Mouse (Mus musculus) T-helper 1 cell (primary cell): ENCODE results near the gene Rapgef1.

Experiments used
- in situ Hi-C: fragments of 300-600 bp; cut with MboI, MseI; formaldehyde crosslinking; loops from one replicate; pipeline ENCODE4 v1.15.1; 2025; ENCODE audit warnings: high pct_unique_total_duplicates

Gene Rapgef1

GRCm38 (mm10) chr2:29619484-29620300 lies at the start of gene Rapgef1:
Rapgef1 (plus strand) TSS chr2:29619720.
- in situ Hi-C loops: loop anchor here (10.0 kb wide), 1 partner anchor 1095 kb away; no protein-coding TSS in a partner anchor

GRCm38 (mm10) chr2:29571921-29572700 lies 47.4 kb upstream of the Rapgef1 start:
- in situ Hi-C loops: loop anchor here (25.0 kb wide), 1 partner anchor 360 kb away; no protein-coding TSS in a partner anchor

GRCm38 (mm10) chr2:29572811-29573427 lies 46.6 kb upstream of the Rapgef1 start:
- in situ Hi-C loops: loop anchor here (25.0 kb wide), 1 partner anchor 361 kb away; no protein-coding TSS in a partner anchor

- in situ Hi-C loops: loop anchor here (25.0 kb wide), 1 partner anchor 361 kb away; no protein-coding TSS in a partner anchor
Measured at GRCm38 (mm10) chr2:29573591-29573990, 45.9 kb upstream of the Rapgef1 start.

DNA sequence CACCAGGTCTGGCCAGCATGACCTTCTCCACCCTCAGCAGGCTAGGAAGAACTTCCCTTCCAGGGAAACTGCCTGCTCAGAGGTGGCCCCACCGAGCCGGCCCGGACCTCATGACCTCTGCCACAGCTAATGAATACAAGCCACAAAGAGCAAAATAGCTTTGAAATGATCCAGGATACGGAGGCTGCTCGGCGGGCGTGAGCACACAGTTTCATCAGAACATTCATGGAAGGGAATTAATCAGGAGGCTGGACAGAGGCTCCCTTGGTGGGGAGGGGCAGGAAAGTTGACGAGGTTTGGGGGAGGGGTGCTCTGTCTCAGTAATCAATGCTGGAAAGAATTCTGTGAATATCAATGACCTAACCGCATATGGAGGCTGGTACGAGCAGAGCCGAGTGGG lies 45.3 kb upstream of the Rapgef1 start:
- in situ Hi-C loops: loop anchor here (25.0 kb wide), 1 partner anchor 362 kb away; no protein-coding TSS in a partner anchor

DNA sequence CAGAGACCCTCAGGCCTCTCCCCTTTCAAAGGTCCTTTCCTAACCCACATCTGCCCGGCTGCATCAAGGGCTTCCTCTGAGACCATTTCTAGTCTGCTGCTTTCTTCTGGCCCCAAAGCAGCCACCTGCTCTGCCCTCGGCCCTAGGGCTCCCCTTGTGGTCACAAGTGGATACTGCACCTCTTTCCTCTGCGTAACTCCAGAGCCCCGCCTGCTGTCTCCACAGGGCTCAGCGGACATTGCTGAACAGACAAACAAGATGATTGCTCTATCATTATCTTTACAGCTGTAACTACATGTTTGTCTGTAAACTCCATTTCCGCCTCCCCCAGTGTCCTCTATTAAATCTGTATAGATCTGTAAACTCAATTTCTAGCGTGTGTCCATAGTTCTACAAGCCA lies 37.1 kb upstream of the Rapgef1 start:
- in situ Hi-C loops: no loop called here

DNA sequence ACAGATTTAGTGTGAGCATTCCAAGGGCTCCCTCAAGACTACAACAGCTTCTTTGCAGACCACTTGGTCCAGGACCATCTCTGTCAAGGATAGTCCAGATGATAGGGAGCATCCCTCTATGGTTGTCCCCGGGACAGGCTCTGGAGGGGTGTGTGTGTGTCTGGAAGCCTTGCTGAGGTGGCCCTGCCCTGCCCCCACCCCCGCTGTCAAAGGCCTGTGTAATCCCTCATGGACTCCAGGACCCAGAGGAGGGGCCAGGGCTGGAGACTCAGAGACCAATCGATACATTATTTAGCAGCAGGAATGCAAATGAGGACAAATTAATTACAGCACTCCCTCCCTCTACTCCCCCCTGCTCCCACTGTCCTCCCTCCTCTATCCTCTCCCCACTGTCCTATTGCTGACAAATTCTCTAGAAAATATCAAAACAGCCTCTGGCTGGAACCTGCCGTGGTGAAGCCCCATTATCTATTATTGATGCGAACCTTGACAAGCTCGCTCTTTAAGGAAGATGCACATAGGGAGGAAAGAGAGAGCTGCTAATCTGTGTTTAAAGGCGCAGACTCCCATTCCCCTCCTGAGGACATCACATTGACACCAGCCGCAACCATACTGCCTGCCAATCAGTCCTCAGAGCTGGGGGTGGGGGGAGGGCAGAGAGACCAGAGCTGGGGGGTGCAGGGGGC lies 33.4 kb upstream of the Rapgef1 start:
- in situ Hi-C loops: no loop called here

DNA sequence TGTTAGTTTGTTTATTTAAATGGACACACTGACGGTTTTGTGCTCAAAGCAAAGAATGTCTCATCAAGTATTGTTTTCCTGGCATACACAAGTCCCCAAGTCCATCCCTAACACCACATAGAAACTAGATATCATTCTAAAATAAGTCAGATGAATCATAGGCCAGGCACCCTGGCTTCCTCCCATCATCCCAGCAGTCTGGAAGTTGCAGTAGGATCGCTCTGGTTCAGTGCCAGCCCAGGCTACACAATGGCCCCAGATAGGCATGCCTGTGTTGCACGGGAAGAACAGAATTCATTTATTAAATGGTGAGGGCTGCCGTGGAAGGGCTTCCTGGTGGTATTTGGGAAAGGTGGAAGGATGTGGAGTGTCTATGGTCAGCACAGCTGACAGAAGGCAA lies 31.5 kb upstream of the Rapgef1 start:
- in situ Hi-C loops: no loop called here

DNA sequence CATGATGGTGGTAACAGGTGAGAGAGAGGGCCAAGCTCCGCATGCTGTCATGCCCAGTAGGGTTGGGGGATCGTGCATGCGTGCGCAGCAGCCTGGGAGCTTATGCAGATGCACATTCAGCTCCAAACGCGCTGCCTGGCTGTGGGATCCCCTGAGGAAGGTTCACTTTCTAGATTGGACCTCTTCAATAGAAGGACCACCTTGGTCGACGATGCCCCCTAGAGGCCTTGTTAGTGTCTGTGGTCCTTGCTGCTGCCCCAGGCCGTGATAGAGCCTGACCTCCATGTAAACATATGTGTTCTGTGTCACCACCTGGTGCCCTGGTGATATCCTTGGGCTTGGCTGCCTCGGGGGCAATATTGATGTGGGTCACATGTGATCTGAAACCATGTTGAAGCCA lies 30.3 kb upstream of the Rapgef1 start:
- in situ Hi-C loops: no loop called here

GRCm38 (mm10) chr2:29591626-29592025 lies 27.9 kb upstream of the Rapgef1 start:
- in situ Hi-C loops: no loop called here

DNA sequence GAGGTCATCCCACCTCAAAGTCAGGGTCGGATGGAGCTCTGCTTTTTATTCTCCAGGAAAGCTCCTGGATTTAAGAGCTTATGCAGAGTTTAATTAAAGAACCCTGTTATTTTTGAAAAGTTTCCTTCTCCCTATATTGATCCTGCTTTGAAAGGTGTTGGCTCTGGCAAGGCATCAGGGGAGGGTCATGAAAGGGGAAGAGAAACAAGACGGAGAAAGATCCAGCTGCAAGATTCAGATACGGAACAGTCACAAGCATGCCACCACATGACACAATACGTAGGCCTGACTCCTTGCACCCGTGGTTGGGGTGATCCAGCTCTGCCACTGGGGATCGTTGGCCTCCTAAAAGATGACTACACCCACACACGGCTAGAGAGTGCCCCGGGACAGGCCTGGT lies 27.0 kb upstream of the Rapgef1 start:
- in situ Hi-C loops: no loop called here

DNA sequence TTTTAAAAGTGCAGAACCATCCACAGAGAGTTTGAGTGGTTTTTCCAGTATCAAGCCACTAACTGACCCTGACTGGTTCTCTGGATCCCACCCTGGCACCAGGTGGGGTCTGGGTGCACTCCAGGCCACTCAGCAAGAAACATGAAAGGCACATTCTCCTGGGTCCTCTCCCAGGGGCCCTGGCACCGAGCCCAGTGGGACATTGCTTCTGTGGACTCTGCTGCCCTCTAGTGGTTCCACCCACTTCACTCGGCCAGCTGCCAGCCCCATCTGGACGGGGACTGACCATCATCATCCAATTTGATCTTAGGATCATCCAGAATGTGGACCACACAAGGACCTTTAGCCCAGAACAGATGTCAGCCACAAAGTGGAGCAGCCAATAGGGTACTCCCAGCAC lies 15.6 kb upstream of the Rapgef1 start:
- in situ Hi-C loops: no loop called here

GRCm38 (mm10) chr2:29605591-29605990 lies 13.9 kb upstream of the Rapgef1 start:
- in situ Hi-C loops: no loop called here

DNA sequence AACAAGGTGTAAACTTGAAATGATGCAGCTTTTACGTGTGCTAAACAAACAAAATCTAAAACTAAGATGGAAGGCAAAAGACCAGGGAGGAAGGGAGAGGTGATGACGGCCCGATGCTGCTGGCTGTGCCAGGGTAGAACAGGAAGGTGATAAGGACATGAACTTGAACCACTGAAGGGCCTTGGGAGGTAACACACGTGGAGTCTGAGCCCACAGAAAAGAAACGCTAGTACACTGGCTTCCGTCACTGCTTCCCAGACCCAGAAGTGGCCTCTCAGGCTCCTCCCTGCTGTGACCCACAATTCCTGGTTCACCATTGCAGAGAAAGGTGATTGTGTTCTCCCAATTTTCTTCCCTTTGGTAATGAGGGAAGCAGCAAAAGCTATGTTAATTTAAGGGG lies 13.1 kb upstream of the Rapgef1 start:
- in situ Hi-C loops: no loop called here

DNA sequence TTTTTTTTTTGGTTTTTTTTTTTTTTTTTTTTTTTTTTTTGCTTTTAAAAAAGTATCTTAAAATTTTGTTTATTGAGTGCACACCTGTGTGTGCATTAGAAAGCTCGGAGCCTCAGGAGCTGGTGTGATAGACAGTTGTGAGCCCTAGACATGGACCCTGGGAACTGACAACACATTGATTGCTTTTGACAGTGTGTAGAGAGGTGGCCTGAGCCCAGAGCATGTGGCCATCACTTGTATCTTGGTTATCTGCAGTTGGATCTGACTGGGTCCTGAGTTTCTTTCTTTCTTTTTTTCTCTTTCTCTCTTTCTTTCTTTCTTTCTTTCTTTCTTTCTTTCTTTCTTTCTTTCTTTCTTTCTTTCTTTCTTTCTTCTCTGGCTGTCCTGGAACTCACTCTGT lies 2.2 kb upstream of the Rapgef1 start:
- in situ Hi-C loops: no loop called here

- in situ Hi-C loops: no loop called here
Measured at GRCm38 (mm10) chr2:29618926-29619483, 515 bp upstream of the Rapgef1 start.

DNA sequence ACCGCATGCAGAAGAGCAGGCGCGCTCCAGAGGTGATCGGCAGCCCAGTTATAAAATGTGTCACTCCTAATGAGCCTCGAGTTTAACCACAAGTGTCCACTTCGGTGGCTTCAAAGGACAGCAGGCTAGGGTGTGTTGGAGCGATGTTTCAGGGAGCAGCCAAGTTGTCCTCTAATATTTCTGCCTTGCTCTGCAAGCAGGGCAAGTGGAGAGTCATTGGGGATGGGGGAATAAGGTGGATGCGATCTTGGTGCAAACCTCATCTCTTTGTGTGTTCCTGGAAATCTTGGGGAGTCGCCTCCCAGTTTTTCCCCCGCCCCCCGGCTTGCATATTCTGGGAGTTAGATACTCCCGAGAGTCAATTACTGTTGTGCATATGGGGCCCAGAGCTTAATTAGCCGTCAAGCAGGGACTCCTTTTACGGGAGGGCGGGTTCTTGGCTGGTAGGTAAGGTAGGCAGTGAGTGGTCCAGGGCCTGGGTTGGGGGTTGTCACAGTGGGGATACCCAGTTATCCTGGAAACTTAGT lies 844 bp downstream of the Rapgef1 start:
- in situ Hi-C loops: loop anchor here (10.0 kb wide), 1 partner anchor 1096 kb away; no protein-coding TSS in a partner anchor

- in situ Hi-C loops: loop anchor here (10.0 kb wide), 1 partner anchor 1096 kb away; no protein-coding TSS in a partner anchor
Measured at GRCm38 (mm10) chr2:29621163-29621562, 1.6 kb downstream of the Rapgef1 start.

DNA sequence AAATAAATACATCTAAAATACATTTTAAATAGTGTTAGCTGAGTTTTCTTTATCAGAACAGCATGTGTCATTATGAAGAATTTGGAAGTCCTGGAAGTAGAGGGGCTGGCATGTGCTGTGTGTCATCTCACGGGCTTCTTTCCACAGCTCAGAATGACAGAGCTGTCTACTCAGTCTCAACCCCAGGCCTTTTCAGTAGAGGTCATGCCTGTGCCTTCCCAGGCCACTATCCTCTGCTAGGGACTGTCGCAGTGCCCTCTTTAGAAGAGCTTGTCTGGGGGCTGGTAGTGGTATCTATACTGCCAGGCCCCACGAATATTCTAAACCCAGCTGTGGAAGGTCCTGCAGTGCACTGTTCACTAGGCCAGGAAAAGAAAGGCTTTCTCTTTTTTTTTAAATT lies 2.1 kb downstream of the Rapgef1 start:
- in situ Hi-C loops: loop anchor here (10.0 kb wide), 1 partner anchor 1097 kb away; no protein-coding TSS in a partner anchor

- in situ Hi-C loops: loop anchor here (10.0 kb wide), 1 partner anchor 1098 kb away; no protein-coding TSS in a partner anchor
Measured at GRCm38 (mm10) chr2:29622126-29623005, 2.8 kb downstream of the Rapgef1 start.
